Mouse (Mus musculus) thymus, postnatal 10 days (tissue): ENCODE results near the gene Nrl.

Source experiments
- DNase-seq, 2 experiments: peaks; one replicate each; pipeline ENCODE4 v3.0.0; 2021; ENCODE audit warnings: low spot score in 2 of 2

Nrl gene

GRCm38 (mm10) chr14:55524785-55525184, at the start of gene Nrl:
Gene Nrl, minus strand, starts transcription at chr14:55524981.
- no peak for DNase-seq

GRCm38 (mm10) chr14:55571760-55572159, 47.0 kb upstream of the Nrl start:
- DNase-seq = no peak

GRCm38 (mm10) chr14:55570588-55570987, 45.8 kb upstream of the Nrl start:
- no peak for DNase-seq

GRCm38 (mm10) chr14:55567496-55567895, 42.7 kb upstream of the Nrl start:
- no peak for DNase-seq

- DNase-seq = no peak
These were observed 41.0 kb upstream of the Nrl start for GRCm38 (mm10) chr14:55565748-55566147.

GRCm38 (mm10) chr14:55563249-55563648, 38.5 kb upstream of the Nrl start:
- no peak for DNase-seq

- DNase-seq = no peak
These were observed 37.1 kb upstream of the Nrl start for GRCm38 (mm10) chr14:55561860-55562259.

- peak; percentile 97 to 98 for DNase-seq
These were observed 35.7 kb upstream of the Nrl start, which contains the start of gene A730061H03Rik for GRCm38 (mm10) chr14:55560202-55561073. Gene A730061H03Rik, minus strand, starts transcription at chr14:55560406.

GRCm38 (mm10) chr14:55559799-55560201, 35.0 kb upstream of the Nrl start, which contains the start of gene Dcaf11:
Gene Dcaf11, plus strand, starts transcription at chr14:55560006.
- peak; percentile 84 to 85 for DNase-seq

GRCm38 (mm10) chr14:55558740-55559448, 34.1 kb upstream of the Nrl start:
- no peak for DNase-seq

- DNase-seq = no peak
These were observed 32.8 kb upstream of the Nrl start for GRCm38 (mm10) chr14:55557587-55557986.

- peak; percentile 31 to 66 for DNase-seq
These were observed 32.2 kb upstream of the Nrl start for GRCm38 (mm10) chr14:55557003-55557402.

- no peak for DNase-seq
These were observed 31.0 kb upstream of the Nrl start for GRCm38 (mm10) chr14:55555788-55556187.

- no peak for DNase-seq
These were observed 29.9 kb upstream of the Nrl start for GRCm38 (mm10) chr14:55554635-55555034.

- DNase-seq = no peak
These were observed 27.0 kb upstream of the Nrl start for GRCm38 (mm10) chr14:55551794-55552193.

GRCm38 (mm10) chr14:55551347-55551746, 26.6 kb upstream of the Nrl start:
- no peak for DNase-seq

- no peak for DNase-seq
These were observed 25.4 kb upstream of the Nrl start for GRCm38 (mm10) chr14:55550191-55550590.

- DNase-seq = no peak
These were observed 19.6 kb upstream of the Nrl start for GRCm38 (mm10) chr14:55544334-55544733.

- DNase-seq = no peak
These were observed 17.5 kb upstream of the Nrl start for GRCm38 (mm10) chr14:55542268-55542667.

- no peak for DNase-seq
These were observed 16.1 kb upstream of the Nrl start for GRCm38 (mm10) chr14:55540787-55541321.

- no peak for DNase-seq
These were observed 15.4 kb upstream of the Nrl start, which contains the start of gene Pck2 for GRCm38 (mm10) chr14:55540067-55540786. Gene Pck2, plus strand, starts transcription at chr14:55540266.
